Mouse (Mus musculus): ENCODE results near the gene Adgrl4.

The Adgrl4 gene

DNA sequence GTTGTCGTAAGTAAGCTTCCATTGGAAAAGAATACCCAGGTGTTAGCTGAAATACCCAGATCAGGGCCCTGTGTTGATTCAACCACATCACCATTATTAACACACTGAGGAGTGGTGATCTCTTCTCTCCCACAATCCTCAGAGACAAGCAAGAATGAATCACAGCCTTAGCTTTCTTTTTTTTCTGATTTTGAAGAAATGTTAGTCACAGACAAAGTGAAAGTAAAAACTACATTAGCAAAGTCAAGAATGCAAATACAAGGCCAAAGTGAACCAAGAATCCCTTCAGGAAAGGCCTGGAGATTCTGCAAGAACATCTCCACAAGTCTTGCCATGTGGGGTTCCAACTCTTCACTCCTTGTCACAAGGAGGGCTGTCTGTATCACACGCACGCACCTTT, 67.9 kb downstream of the Adgrl4 start:
- no peak for DNase-seq

DNA sequence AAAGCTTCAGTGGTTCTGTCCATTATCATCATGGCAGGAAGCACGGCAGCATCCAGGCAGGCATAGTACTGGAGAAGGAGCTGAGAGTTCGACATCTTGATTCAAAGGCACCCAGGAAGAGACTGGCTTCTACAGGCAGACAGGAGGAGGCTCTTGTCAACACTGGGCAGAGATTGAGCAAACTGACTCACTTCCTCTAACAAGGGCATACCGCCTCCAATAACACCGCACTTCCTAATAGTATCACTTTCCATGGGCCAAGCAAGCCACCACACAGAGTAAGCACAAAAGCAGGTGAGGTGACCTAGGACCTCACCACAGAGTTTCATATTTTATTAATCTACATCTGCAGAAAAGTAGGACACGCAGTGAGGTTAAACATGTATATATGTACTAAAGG, 73.5 kb downstream of the Adgrl4 start:
- no peak for DNase-seq

DNA sequence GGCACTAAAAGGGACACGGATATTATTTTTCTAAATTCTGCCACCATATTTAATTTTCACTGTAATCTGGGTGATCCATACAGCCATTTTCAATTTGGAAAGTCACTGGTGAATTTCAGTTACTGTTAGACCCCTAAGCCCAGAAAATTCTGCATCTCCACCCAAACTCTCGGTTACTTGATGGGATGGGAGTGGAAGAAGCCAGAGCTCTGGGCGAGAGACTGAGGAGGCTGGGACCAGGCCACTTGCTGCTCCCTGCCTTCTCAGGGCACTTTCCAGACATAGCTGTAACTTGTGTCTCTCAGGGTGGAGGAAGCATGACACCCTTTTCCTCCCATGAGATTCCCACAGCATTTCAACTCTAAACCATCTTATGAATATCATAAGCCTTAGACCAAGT, 109.5 kb downstream of the Adgrl4 start:
- DNase-seq = no peak

DNA sequence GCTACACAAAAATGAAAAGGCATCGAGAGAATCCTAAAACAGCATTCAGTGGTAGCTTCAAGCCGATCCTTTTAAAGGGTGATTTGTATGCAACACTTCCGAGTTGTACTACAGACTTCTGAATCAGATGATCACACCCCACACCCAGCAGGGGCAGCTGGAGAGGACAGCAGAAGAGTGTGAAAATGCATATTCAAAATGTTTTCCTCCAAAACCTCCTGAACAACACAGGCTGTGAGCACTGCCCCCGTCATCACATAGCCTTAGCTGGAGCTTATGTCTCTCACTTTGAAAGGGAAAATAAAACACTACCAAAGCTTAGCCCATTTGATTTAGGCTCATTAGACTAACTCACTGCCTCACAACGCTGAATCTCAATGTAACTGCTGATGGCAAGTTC, 113.3 kb downstream of the Adgrl4 start:
- DNase-seq = no peak

DNA sequence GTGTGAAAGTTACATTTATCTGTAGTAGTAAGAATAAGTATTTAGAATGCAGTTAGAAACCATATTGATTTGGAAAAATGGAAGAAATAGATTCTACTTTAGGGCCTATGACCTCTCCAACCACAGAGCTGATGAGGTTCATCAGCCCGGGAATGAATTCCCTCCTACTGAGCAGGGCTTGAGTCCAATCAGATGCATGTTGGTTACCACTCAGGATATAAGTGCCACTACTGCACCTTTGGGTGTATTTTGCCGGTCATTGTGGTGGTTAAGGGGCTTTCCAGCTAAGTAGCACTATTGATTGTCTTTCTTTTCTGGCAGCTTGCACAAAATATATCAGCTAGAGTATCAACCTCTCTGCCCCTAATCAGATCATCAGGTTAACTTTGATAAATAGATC, 118.9 kb downstream of the Adgrl4 start:
- DNase-seq = no peak

DNA sequence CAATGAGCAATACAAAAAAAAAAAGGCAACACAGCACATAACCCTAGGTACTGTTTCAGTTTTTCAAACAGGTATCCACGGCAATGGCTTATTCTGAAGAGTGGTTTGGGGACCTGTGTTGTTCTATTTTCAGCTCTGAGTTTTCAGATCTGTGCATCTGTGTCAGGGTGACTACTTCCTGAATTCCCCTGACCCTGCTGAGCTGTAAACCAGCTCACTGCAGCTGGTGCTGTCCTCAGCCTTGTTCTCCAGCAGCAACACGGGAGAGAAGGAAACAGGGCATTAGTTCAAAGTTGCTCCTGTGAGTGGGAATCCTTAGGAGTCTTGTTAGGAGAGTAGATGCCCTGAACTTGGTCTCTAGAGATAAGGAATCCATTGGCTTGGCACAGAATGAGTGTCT, 119.4 kb downstream of the Adgrl4 start:
- DNase-seq = no peak

DNA sequence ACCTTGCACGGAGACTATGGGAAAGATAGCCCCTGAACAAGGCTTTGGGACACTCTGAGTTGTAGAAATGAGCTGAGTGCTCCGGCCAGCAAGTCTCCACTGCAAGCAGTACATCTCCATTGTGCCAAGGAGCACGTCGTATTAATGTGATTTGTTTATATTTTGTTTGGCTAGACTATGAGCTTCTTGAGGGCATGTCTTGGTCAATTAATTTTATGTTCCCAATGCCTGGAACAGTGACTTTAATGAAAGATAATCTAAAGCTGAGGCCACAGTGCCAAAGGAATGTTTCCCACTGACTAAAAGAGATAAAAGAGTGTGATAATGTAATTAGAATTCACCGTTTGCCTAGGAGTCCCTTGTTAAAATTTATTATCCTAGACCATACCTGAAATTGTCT, 119.9 kb downstream of the Adgrl4 start:
- no peak for DNase-seq

DNA sequence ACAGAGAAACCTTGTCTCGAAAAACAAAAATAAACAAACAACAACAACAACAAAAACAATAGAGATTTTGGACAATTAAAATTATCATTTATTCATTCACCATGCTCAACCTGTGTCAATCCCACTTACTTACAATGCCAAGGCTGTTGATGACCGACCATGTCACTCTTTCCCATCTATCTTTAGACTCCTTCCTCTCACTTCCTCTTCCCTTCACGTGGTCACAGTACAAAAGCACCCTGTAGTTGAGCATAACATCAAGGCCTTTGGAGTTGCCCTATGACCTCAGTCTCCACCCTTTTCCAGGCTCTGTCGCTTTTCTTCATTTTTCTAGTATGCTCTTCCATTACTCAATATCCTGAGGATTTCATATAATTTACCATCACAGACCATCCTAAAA, 120.7 kb downstream of the Adgrl4 start:
- no peak for DNase-seq

DNA sequence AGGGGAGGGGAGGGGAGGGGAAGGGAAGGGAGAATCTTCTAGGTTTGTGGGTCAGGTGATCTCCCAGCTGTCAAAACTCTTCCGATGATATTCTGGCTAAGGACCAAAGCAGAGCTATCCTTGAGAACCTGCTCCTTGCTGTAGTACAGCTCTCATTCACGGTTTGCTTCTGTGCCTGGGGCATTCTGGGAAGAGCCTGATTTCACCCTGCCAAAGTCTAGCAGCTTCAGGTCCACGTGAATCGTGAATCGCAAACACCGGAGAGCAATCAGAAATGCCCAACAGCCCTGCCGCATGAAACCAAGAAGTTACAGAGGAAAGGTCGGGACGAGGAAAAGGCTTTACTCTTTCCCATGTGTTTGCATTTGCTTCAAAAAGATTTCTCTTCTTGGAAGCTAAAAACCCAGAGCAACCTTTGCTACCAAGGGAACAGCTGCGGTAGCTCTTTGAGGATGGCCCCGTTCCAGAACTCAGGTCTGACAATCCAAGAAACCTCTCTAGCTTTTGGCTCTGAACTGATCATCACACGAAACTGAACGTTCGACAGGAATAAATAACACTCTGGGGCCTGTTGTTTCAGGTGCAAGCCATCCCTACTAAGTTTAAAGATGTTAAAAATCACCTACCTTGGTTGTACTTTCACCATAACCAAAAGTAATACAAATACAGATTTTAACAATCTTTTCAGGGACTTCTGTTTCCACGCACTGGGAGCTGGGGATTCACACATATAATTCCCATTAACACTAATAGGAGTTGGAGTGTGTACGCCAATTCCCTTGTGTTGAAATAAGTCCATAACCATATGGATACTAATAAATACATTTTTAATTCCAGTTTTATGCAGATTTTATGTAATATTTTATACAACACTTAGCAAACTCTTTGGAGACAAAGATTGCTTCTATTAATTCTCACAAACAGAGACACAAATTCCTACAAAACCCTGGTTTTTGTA, 128.3 kb downstream of the Adgrl4 start:
- no peak for DNase-seq

DNA sequence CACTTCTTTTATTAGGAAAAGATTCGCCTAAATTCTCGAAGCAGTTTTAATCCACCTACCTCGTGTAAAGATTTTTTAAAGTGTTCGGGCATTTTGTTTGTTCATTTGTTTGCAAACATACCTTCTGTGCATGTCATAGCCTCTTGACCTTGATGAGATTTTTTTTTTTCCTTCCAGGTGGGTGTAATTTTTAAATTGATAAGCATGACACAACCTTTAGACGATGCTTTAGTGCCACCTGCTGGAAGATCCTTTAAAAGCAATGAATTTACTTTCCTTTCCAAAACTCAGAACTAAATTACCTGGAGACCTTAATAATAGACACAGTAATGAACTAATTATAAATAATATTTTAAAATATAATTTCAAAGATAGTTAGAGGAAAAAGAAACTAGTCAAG, 128.9 kb downstream of the Adgrl4 start:
- peak; percentile 14 for DNase-seq

DNA sequence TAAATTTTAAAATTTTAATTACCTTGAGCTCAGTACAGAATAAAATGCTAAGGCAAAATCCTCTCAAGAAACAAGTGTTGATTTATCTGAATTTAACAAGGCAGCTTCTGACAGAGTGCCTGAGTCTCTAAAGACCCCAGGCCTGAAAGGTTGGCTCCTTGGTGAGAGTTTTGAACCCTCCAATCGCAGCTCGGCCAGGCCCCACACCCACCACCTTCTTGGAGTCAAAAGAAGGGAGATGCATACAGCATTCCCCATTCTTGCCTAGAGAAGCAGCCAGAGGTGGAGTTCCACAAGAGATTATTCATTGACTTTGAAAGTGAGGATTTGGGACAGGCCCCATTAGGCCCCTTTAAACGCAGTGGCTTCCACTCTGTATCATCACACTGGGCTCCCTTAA, 129.9 kb downstream of the Adgrl4 start:
- DNase-seq = no peak

DNA sequence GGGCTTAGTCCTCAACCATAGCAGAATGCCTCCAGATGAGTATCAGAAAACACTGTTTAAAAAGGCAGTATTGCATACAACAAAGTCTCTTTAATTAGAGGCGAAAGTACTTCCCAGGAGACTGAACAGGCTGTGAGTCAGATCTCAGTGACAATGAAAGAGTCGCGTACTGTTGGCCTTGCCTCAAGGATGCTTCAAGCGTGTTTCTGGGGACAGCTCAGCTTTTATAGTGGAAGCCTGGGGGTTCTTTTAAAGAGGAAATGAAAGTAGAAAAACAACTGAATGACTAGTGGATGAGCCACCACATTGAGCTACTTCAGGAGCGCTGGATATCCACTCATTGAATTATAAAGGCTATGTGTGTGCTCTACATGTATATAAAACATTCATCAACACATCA, 134.4 kb downstream of the Adgrl4 start:
- no peak for DNase-seq

DNA sequence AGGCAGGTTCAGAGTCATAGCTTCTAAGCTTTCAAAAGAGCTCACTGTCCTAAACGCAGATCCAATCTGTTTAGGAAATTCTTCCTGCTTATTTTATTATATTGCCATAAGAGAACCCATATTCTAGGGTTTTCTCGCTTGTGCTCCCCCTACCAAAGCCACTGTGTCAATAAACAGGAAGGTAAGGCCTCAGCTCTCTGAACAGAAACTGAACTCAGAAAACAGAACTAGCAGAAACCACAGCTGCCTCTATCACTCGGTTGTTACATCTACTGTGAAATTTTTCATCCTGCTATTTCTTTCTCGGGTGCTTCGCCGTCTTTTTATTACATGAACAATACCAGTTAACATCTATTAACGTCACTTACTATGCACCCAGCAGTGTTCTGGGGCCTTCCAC, 137.6 kb downstream of the Adgrl4 start:
- DNase-seq = no peak

DNA sequence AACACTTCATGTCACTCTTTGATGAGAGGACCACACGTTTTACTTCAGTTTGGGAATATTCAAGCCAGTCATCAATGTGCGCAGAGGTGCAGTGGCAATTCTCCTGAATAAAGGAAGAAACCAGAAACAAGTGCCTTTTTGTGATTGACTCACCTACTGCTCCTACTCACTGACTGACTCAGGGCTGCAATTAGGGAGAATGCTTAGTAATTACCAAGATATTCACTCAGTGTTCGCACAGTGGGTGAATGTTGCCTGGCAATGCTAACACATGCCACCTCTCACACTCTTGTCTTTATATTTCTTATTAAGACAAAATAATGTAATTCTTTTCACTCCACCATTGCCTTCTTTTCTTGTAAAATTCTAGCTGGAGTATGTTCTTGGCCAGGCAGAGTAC, 138.5 kb downstream of the Adgrl4 start:
- DNase-seq = no peak

DNA sequence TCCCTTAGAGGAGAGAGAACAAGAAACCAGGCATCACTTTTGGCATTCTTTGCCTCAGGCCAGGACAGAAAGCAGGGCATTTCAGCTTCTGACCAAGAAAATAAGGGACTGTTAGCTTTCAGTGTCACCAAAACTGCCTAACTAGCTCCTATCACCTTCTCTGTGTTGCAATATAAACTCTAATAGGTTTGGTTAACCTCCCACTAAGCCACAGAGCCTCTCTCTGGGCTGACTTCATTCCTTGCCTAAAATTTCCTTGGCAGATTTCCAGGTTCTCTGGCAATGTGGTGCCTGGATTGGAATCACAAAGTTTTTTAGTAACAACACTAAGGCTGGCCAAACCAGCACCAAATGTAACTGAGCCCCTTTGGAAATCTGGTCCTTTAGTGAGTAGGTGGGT, 154.2 kb downstream of the Adgrl4 start:
- DNase-seq = no peak
